Mouse (Mus musculus): ENCODE data around the gene Lrrc4c.

DNA sequence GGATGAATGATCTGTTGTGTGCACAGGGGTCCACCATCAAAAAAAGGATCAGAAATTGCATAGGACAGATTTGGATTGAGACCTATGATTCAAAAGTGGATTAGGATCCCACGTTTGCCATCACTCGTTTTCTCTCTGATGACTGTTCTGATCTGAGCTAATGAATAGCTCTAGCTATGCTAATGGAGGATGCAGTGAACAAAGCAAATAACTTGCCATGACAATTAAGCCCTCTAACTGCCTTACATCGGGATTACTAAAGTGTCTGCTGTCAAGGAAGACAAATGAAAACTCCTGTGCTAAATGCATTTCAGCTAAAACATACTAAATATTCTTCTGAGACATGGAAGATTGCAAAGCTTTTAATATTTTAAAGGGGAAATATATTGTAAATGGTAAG lies 387.0 kb downstream of the Lrrc4c start:
- TF ChIP-seq CTCF (IDR thresholded peaks at IDR 0.05; ENCODE audit: low read depth) (no peak), EP300 (IDR thresholded peaks at IDR 0.05; ENCODE audit: low read depth) (no peak)
